Mouse (Mus musculus): Measurements from ENCODE around the gene Actl6b. TPM values are rescaled to one million over a fixed set of nuclear protein-coding genes. Genes with fewer than 3 reads are reported as not detected.
A peak's percentile ranks its signal among the peaks of the same experiment; 100 is the strongest.
"Not testable (repeated sequence)": the region's sequence is repeated elsewhere in the genome, so short reads cannot be mapped to it uniquely, and the experiment has no call there.

Actl6b gene
- polyA plus RNA-seq, 1 experiment from 2014 or later: 47.6 TPM

DNA sequence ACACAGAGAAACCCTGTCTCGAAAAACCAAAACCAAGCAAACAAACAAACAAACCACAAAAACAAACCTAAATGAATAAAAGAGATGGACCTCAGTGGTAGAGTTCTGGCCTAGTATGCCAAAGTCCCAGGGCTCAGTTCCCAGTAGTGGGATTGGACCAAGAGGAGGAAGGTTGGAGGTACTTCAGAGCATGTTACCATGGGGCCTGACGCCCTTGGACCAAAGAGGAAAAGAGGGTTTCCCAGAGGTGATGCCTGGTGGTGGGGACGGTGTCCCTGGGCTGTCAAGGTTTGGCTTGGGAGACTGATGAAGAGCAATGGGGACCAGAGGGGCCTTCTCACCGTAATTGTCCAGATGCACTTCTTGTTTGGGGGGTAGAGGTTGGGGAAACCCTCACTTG lies 56.7 kb downstream of the Actl6b start:
- no peaks in the 10 kb centered on the region for H3K36me3 ChIP-seq (ENCODE audit: control insufficient read depth, insufficient read depth, low read length)
- WGBS: 62% methylated on average over 4 of the region's 4 CpGs
- peaks cover 13% of the 10 kb centered on the region; the same call in 1 of the 2 replicates for H3K4me1 ChIP-seq (replicated peaks; ENCODE audit: control insufficient read depth, insufficient read depth, low read length)
- no peak overlapping the region for H3K27ac ChIP-seq (ENCODE audit: low read depth, low read length)
- H3K27me3 ChIP-seq (ENCODE audit: control insufficient read depth, insufficient read depth, low read length): peaks cover 2% of the 10 kb centered on the region; the same call in 1 of the 2 replicates
- DNase-seq (ENCODE audit: low spot score): no peak
- H3K9ac ChIP-seq (ENCODE audit: low read depth, low read length): no peak overlapping the region; the same call in 1 of the 2 replicates
- ATAC-seq (ENCODE audit: low FRiP score): no peak
- H3K4me2 ChIP-seq (replicated peaks; ENCODE audit: low read depth, low read length): no peak overlapping the region
- H3K4me3 ChIP-seq (ENCODE audit: low read depth, low read length): no peak overlapping the region
- H3K9me3 ChIP-seq (ENCODE audit: control insufficient read depth, low read length): no peaks in the 10 kb centered on the region

DNA sequence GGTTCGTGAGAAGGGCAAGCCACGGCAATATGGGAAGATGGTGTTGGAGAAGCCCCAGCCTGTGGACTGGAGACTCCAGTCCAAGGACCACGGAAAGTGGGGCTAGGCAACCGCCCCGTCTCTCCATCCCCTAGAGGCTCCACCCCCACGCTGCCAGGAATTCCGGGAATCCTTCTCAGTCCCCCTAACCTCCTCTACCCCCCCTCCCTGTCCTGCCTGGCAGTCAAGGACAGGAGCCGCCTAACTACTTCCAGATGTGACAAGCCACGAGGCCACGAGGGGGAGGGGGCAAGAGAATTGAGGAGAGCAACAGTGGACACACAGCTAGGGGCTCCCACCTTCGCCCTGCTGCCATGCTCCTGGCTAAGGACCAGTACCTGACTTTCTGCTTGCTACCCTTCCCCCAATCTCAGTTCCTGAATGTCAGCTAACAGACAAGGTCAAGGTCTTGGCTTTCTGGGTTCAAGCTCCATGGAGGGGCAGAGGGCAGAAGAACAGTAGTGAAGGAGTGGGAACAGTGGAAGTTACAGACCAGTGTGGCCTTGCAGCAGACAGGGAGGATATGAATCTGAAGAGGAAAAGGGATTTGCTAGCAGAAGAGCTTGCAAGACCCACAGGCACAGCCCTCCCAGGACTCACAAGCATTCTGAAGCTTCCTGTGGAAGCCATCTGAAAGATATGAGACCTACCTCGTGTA lies 57.4 kb downstream of the Actl6b start:
- 0 out of 2 replicates have a peak, but pooled peaks have one; percentile 26 for ATAC-seq (ENCODE audit: low FRiP score)
- Histone ChIP-seq H3K4me2 (replicated peaks; ENCODE audit: low read depth, low read length) (peak overlapping the region; percentile 14; the same call in 1 of the 2 replicates), H3K4me3 (ENCODE audit: low read depth, low read length) (no peak overlapping the region; the same call in 1 of the 2 replicates), H3K36me3 (ENCODE audit: control insufficient read depth, insufficient read depth, low read length) (no peaks in the 10 kb centered on the region), H3K27me3 (ENCODE audit: control insufficient read depth, insufficient read depth, low read length) (peaks cover 2% of the 10 kb centered on the region; the same call in 1 of the 2 replicates), H3K9ac (ENCODE audit: low read depth, low read length) (peak overlapping the region; percentile 54), H3K27ac (ENCODE audit: low read depth, low read length) (peak overlapping the region; percentile 70; the same call in 1 of the 2 replicates), H3K9me3 (ENCODE audit: control insufficient read depth, low read length) (no peaks in the 10 kb centered on the region), H3K4me1 (replicated peaks; ENCODE audit: control insufficient read depth, insufficient read depth, low read length) (peaks cover 13% of the 10 kb centered on the region; the same call in 1 of the 2 replicates)
- DNase-seq (ENCODE audit: low spot score): peak; percentile 68
- 14% methylated on average over 11 of the region's 12 CpGs for WGBS

DNA sequence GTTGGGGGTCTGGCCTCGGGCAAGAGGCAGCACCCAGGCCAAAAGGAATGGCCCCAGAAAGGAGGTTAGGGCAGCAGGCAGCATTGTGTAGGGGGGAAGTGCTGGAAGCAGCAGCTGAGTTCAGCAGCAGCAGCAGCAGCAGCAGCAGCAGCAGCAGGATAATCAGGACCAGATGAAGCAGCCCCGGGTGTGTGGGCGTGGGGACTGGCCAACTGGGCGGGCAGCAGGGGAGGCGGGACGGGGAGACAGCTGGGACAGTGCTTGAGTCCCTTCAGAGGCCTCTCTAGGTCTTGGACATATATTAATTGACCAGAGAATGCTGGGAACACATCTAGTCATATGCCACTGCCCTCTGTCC lies 57.9 kb downstream of the Actl6b start:
- DNase-seq (ENCODE audit: low spot score) (peak; percentile 68), ATAC-seq (ENCODE audit: low FRiP score) (no peak)
- 21% methylated on average over 6 of the region's 6 CpGs for WGBS
- Histone ChIP-seq H3K27ac (ENCODE audit: low read depth, low read length) (peak overlapping the region; percentile 70; the same call in 1 of the 2 replicates), H3K4me2 (replicated peaks; ENCODE audit: low read depth, low read length) (peak overlapping the region; percentile 14; the same call in 1 of the 2 replicates), H3K4me1 (replicated peaks; ENCODE audit: control insufficient read depth, insufficient read depth, low read length) (peaks cover 13% of the 10 kb centered on the region; the same call in 1 of the 2 replicates), H3K9me3 (ENCODE audit: control insufficient read depth, low read length) (no peaks in the 10 kb centered on the region), H3K4me3 (ENCODE audit: low read depth, low read length) (no peak overlapping the region; the same call in 1 of the 2 replicates), H3K36me3 (ENCODE audit: control insufficient read depth, insufficient read depth, low read length) (no peaks in the 10 kb centered on the region), H3K27me3 (ENCODE audit: control insufficient read depth, insufficient read depth, low read length) (peaks cover 2% of the 10 kb centered on the region; the same call in 1 of the 2 replicates), H3K9ac (ENCODE audit: low read depth, low read length) (peak overlapping the region; percentile 54)

DNA sequence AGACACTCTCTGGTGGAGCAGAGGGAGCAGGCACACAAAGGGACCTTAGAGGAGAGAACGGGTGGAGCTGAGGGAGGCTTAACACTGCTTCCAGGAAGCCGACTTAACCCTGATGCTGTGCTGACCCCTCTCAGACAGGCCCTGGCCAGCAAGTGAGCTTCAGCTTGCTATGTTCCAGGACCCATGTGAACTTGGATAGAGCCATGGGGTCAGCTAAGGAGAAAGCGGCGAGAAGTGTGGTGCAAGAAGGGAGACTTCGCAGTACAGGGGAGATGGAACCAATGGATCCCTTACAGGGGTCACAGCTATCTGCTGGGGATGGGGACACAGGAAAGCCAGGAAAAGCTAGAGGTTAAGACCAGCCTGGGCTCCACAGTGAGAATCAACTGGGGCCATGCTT lies 59.8 kb downstream of the Actl6b start:
- peak overlapping the region; percentile 5; the same call in 1 of the 2 replicates for H3K9ac ChIP-seq (ENCODE audit: low read depth, low read length)

DNA sequence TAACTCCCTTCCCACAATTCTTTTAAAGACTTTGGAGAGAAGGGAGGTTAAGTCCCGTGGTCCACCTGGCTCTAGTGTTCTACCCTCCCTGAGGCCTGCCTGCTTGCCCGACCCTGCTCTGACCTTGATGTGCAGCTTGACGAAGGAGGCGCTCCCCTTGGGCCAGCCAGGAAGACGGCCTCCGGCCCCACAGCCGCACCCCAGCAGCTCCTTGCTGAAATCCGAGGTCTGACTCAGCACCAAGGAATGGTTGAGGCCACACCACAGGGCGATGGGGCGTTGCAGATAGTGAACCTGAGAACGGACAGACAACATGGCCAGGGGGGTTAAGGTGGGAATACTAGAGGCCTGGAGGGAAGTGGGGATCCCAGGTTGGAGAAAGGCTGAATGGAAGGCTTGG lies 60.2 kb downstream of the Actl6b start, which contains the start of gene Pcolce:
Pcolce (minus strand) TSS at position 235 of the 400 bp plus-strand sequence.
- Histone ChIP-seq H3K4me3 (ENCODE audit: low read depth, low read length) (no peak within 1 kb of the TSS), H3K9ac (ENCODE audit: low read depth, low read length) (peak within 1 kb of the TSS; percentile 5; the same call in 1 of the 2 replicates), H3K9me3 (ENCODE audit: control insufficient read depth, low read length) (no peaks in the 10 kb centered on the region), H3K4me2 (replicated peaks; ENCODE audit: low read depth, low read length) (no peak within 1 kb of the TSS), H3K4me1 (replicated peaks; ENCODE audit: control insufficient read depth, insufficient read depth, low read length) (peaks cover 8% of the 10 kb centered on the region; the same call in 1 of the 2 replicates), H3K27ac (ENCODE audit: low read depth, low read length) (no peak within 1 kb of the TSS), H3K27me3 (ENCODE audit: control insufficient read depth, insufficient read depth, low read length) (no peaks in the 10 kb centered on the region; the same call in 1 of the 2 replicates), H3K36me3 (ENCODE audit: control insufficient read depth, insufficient read depth, low read length) (no peaks in the 10 kb centered on the region)
- no peak for ATAC-seq (ENCODE audit: low FRiP score)
- 53% methylated on average over 11 of the region's 11 CpGs for WGBS
- DNase-seq (ENCODE audit: low spot score): no peak

More for the DNA sequence above, 59.8 kb downstream of the Actl6b start:
- 67% methylated on average over 5 of the region's 5 CpGs for WGBS
- no peaks in the 10 kb centered on the region; the same call in 1 of the 2 replicates for H3K27me3 ChIP-seq (ENCODE audit: control insufficient read depth, insufficient read depth, low read length)
- no peaks in the 10 kb centered on the region for H3K9me3 ChIP-seq (ENCODE audit: control insufficient read depth, low read length)
- no peak for ATAC-seq (ENCODE audit: low FRiP score)
- H3K4me2 ChIP-seq (replicated peaks; ENCODE audit: low read depth, low read length): no peak overlapping the region
- H3K4me1 ChIP-seq (replicated peaks; ENCODE audit: control insufficient read depth, insufficient read depth, low read length): peaks cover 11% of the 10 kb centered on the region; the same call in 1 of the 2 replicates
- no peaks in the 10 kb centered on the region for H3K36me3 ChIP-seq (ENCODE audit: control insufficient read depth, insufficient read depth, low read length)
- H3K4me3 ChIP-seq (ENCODE audit: low read depth, low read length): no peak overlapping the region
- H3K27ac ChIP-seq (ENCODE audit: low read depth, low read length): no peak overlapping the region
- DNase-seq (ENCODE audit: low spot score): no peak

DNA sequence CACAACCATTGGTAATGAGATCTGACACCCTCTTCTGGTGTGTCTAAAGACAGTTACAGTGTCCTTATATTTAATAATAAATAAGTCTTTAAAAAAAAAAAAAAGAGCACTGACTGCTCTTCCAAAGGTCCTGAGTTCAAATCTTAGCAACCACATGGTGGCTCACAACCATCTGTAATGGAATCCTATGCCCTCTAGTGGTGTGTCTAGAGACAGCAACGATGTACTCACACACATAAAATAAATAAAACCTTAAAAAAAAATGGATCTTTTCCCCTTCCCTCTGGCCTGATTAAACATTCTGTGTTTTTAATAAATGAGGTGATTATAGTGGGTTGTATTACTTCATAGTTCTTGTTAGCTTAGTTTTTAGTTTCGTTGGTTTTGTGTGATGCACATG lies 61.6 kb downstream of the Actl6b start:
- not testable (repeated sequence) for ATAC-seq (ENCODE audit: low FRiP score)

DNA sequence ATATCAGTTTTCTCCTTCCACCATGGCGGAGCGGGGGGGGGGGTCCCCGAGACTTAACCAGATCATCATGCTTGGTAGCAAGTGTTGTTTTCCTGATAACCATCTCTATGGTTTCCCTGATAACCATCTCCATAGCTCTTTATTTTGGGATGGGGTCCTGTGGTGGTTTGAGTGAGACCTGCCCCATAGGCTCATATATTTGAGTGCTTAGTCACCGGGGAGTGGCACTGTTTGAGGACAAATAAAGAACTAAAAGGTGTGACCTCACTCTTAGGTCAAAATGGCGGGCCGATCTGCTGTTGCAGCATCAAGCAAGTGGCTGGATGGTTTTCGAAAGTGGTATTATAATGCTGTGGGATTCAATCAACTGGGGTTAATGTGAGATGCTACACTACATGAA lies 62.0 kb downstream of the Actl6b start:
- 90% methylated on average over 7 of the region's 7 CpGs for WGBS
- Histone ChIP-seq H3K27ac (ENCODE audit: low read depth, low read length) (no peak overlapping the region), H3K27me3 (ENCODE audit: control insufficient read depth, insufficient read depth, low read length) (no peaks in the 10 kb centered on the region), H3K9ac (ENCODE audit: low read depth, low read length) (no peak overlapping the region), H3K4me2 (replicated peaks; ENCODE audit: low read depth, low read length) (no peak overlapping the region), H3K9me3 (ENCODE audit: control insufficient read depth, low read length) (no peaks in the 10 kb centered on the region), H3K4me1 (replicated peaks; ENCODE audit: control insufficient read depth, insufficient read depth, low read length) (peaks cover 8% of the 10 kb centered on the region; the same call in 1 of the 2 replicates), H3K36me3 (ENCODE audit: control insufficient read depth, insufficient read depth, low read length) (no peaks in the 10 kb centered on the region), H3K4me3 (ENCODE audit: low read depth, low read length) (no peak overlapping the region)
- ATAC-seq (ENCODE audit: low FRiP score): no peak
- no peak for DNase-seq (ENCODE audit: low spot score)

More for the DNA sequence above, 61.6 kb downstream of the Actl6b start:
- not testable (repeated sequence) for H3K9me3 ChIP-seq (ENCODE audit: control insufficient read depth, low read length); H3K27me3 ChIP-seq (ENCODE audit: control insufficient read depth, insufficient read depth, low read length); DNase-seq (ENCODE audit: low spot score); H3K9ac ChIP-seq (ENCODE audit: low read depth, low read length); H3K4me2 ChIP-seq (replicated peaks; ENCODE audit: low read depth, low read length); H3K4me3 ChIP-seq (ENCODE audit: low read depth, low read length); H3K4me1 ChIP-seq (replicated peaks; ENCODE audit: control insufficient read depth, insufficient read depth, low read length); H3K27ac ChIP-seq (ENCODE audit: low read depth, low read length); H3K36me3 ChIP-seq (ENCODE audit: control insufficient read depth, insufficient read depth, low read length)
- WGBS: 89% methylated on average over 2 of the region's 2 CpGs

Data from hindbrain, embryonic 11.5 days (tissue).